Mouse (Mus musculus) spleen, postnatal 36 days (tissue): Measurements from ENCODE around the gene Mcrs1.

Experiments
- DNase-seq, 2 experiments: peaks; one replicate each; pipeline ENCODE4 v3.0.0; 2022; ENCODE audit warnings: low spot score in 2 of 2, mixed read lengths in 1 of 2

Mcrs1 gene

GRCm38 (mm10) chr15:99213183-99213582, 38.6 kb downstream of the Mcrs1 start:
- DNase-seq, result no peak

- DNase-seq, result no peak
Observed at GRCm38 (mm10) chr15:99205959-99206358, 45.8 kb downstream of the Mcrs1 start.

GRCm38 (mm10) chr15:99198761-99199160, 53.0 kb downstream of the Mcrs1 start:
- DNase-seq, result no peak

GRCm38 (mm10) chr15:99195043-99195442, 56.7 kb downstream of the Mcrs1 start:
- no peak for DNase-seq

- no peak for DNase-seq
Observed at GRCm38 (mm10) chr15:99194358-99194757, 57.4 kb downstream of the Mcrs1 start.
